Mouse (Mus musculus) frontal cortex, postnatal 14 days (tissue): ENCODE results near the gene Meig1.
A peak's percentile ranks its signal among the peaks of the same experiment; 100 is the strongest.
"Not testable (repeated sequence)": the region's sequence is repeated elsewhere in the genome, so short reads cannot be mapped to it uniquely, and the experiment has no call there.

Experiments
- DNase-seq, 2 experiments: peaks; one replicate each; pipeline ENCODE4 v3.0.0; 2022; ENCODE audit warnings: low spot score in 2 of 2

The Meig1 gene

GRCm38 (mm10) chr2:3422548-3422947 lies at the start of gene Meig1:
Meig1 (minus strand) TSS chr2:3422648.
- DNase-seq = no peak

- DNase-seq = no peak
These were observed 34.1 kb upstream of the Meig1 start for GRCm38 (mm10) chr2:3456590-3456989.

- DNase-seq = no peak
These were observed 30.6 kb upstream of the Meig1 start for GRCm38 (mm10) chr2:3453096-3453495.

- peak; percentile 15 to 19 for DNase-seq
These were observed 27.0 kb upstream of the Meig1 start for GRCm38 (mm10) chr2:3449431-3449830.

- no peak for DNase-seq
These were observed 23.5 kb upstream of the Meig1 start for GRCm38 (mm10) chr2:3445984-3446383.

- no peak for DNase-seq
These were observed 21.8 kb upstream of the Meig1 start for GRCm38 (mm10) chr2:3444206-3444605.

- DNase-seq = no peak
These were observed 15.5 kb upstream of the Meig1 start for GRCm38 (mm10) chr2:3437956-3438355.

- DNase-seq = no peak
These were observed 13.1 kb upstream of the Meig1 start for GRCm38 (mm10) chr2:3435369-3436061.

GRCm38 (mm10) chr2:3430956-3431355 lies 8.5 kb upstream of the Meig1 start:
- DNase-seq = no peak

- no peak for DNase-seq
These were observed 2.1 kb upstream of the Meig1 start for GRCm38 (mm10) chr2:3424579-3424910.

- DNase-seq = peak; percentile 86 to 88
These were observed 1.6 kb upstream of the Meig1 start, which contains the start of gene Dclre1c for GRCm38 (mm10) chr2:3423841-3424578. Dclre1c (plus strand) TSS chr2:3424131.

GRCm38 (mm10) chr2:3420157-3420556 lies 2.3 kb downstream of the Meig1 start:
- DNase-seq = no peak

- DNase-seq = peak; percentile 89 to 94
These were observed 3.5 kb downstream of the Meig1 start for GRCm38 (mm10) chr2:3418883-3419431.

- DNase-seq = no peak
These were observed 6.8 kb downstream of the Meig1 start for GRCm38 (mm10) chr2:3415676-3416075.

GRCm38 (mm10) chr2:3414241-3414640 lies 8.2 kb downstream of the Meig1 start:
- peak; percentile 42 to 64 for DNase-seq

- DNase-seq = no peak
These were observed 14.7 kb downstream of the Meig1 start for GRCm38 (mm10) chr2:3407756-3408155.

- no peak for DNase-seq
These were observed 16.5 kb downstream of the Meig1 start for GRCm38 (mm10) chr2:3405981-3406380.

- DNase-seq = not testable (repeated sequence)
These were observed 25.3 kb downstream of the Meig1 start, which contains the start of gene Olah for GRCm38 (mm10) chr2:3397110-3397509. Olah (minus strand) TSS chr2:3397210.

GRCm38 (mm10) chr2:3391945-3392344 lies 30.5 kb downstream of the Meig1 start:
- no peak for DNase-seq

GRCm38 (mm10) chr2:3387105-3387860 lies 35.2 kb downstream of the Meig1 start:
- DNase-seq = no peak

GRCm38 (mm10) chr2:3365127-3365526 lies 57.3 kb downstream of the Meig1 start:
- no peak for DNase-seq

- DNase-seq = no peak
These were observed 61.4 kb downstream of the Meig1 start for GRCm38 (mm10) chr2:3361067-3361466.
